Mouse (Mus musculus): Measurements from ENCODE around the gene Kng1.
A peak's percentile ranks its signal among the peaks of the same experiment; 100 is the strongest.
"Not testable (repeated sequence)": the region's sequence is repeated elsewhere in the genome, so short reads cannot be mapped to it uniquely, and the experiment has no call there.

Gene Kng1

GRCm38 (mm10) chr16:23093321-23093953 is 35.8 kb downstream of the Kng1 start:
- DNase-seq (ENCODE audit: low read depth, low spot score) = no peak

- no peak for DNase-seq (ENCODE audit: low read depth, low spot score)
These were observed 36.5 kb downstream of the Kng1 start for GRCm38 (mm10) chr16:23094136-23094535.

- DNase-seq (ENCODE audit: low read depth, low spot score) = not testable (repeated sequence)
These were observed 37.9 kb downstream of the Kng1 start for GRCm38 (mm10) chr16:23095581-23095980.

- DNase-seq (ENCODE audit: low read depth, low spot score) = not testable (repeated sequence)
These were observed 39.2 kb downstream of the Kng1 start for GRCm38 (mm10) chr16:23096886-23097285.

- peak; percentile 48 for DNase-seq (ENCODE audit: low read depth, low spot score)
These were observed 39.8 kb downstream of the Kng1 start for GRCm38 (mm10) chr16:23097290-23098104.

GRCm38 (mm10) chr16:23098105-23098452 is 40.4 kb downstream of the Kng1 start:
- not testable (repeated sequence) for DNase-seq (ENCODE audit: low read depth, low spot score)

- no peak for DNase-seq (ENCODE audit: low read depth, low spot score)
These were observed 42.0 kb downstream of the Kng1 start for GRCm38 (mm10) chr16:23099632-23100031.

- DNase-seq (ENCODE audit: low read depth, low spot score) = no peak
These were observed 42.5 kb downstream of the Kng1 start for GRCm38 (mm10) chr16:23100099-23100575.

GRCm38 (mm10) chr16:23100613-23101012 is 42.9 kb downstream of the Kng1 start:
- no peak for DNase-seq (ENCODE audit: low read depth, low spot score)

GRCm38 (mm10) chr16:23102340-23103037 is 44.8 kb downstream of the Kng1 start:
- no peak for DNase-seq (ENCODE audit: low read depth, low spot score)

GRCm38 (mm10) chr16:23103038-23103745 is 45.5 kb downstream of the Kng1 start:
- DNase-seq (ENCODE audit: low read depth, low spot score) = no peak

GRCm38 (mm10) chr16:23103841-23104240 is 46.2 kb downstream of the Kng1 start:
- DNase-seq (ENCODE audit: low read depth, low spot score) = no peak

- DNase-seq (ENCODE audit: low read depth, low spot score) = no peak
These were observed 48.5 kb downstream of the Kng1 start for GRCm38 (mm10) chr16:23106121-23106520.

- peak; percentile 92 for DNase-seq (ENCODE audit: low read depth, low spot score)
These were observed 49.7 kb downstream of the Kng1 start, which contains the start of gene Eif4a2 for GRCm38 (mm10) chr16:23107231-23107942. TSS of gene Eif4a2 (plus strand) at chr16:23107444.

- DNase-seq (ENCODE audit: low read depth, low spot score) = peak; percentile 72
These were observed 50.5 kb downstream of the Kng1 start for GRCm38 (mm10) chr16:23107946-23108759.

- DNase-seq (ENCODE audit: low read depth, low spot score) = no peak
These were observed 51.3 kb downstream of the Kng1 start for GRCm38 (mm10) chr16:23108943-23109342.

GRCm38 (mm10) chr16:23109350-23110280 is 52.0 kb downstream of the Kng1 start:
- DNase-seq (ENCODE audit: low read depth, low spot score) = no peak

- DNase-seq (ENCODE audit: low read depth, low spot score) = no peak
These were observed 54.7 kb downstream of the Kng1 start for GRCm38 (mm10) chr16:23112348-23112747.

GRCm38 (mm10) chr16:23112861-23113435 is 55.3 kb downstream of the Kng1 start:
- DNase-seq (ENCODE audit: low read depth, low spot score) = no peak

All from telencephalon, adult 2 months (tissue).